Mouse (Mus musculus) C2C12 (cell line): ENCODE measurements around the gene Inpp5b. TPM values are rescaled to one million over a fixed set of nuclear protein-coding genes. Genes with fewer than 3 reads are reported as not detected.

Experiments
- H3K27me3 ChIP-seq: one replicate; pipeline ENCODE4 v1.6.1; 2011; ENCODE audit not compliant: control insufficient read depth, insufficient read depth, insufficient read length
- H3K36me3 ChIP-seq: one replicate; pipeline ENCODE4 v1.6.1; 2011; ENCODE audit not compliant: control insufficient read depth, insufficient read depth
- H3K4me3 ChIP-seq: one replicate; pipeline ENCODE4 v1.5.1; 2011; ENCODE audit warnings: mild to moderate bottlenecking, control low read depth; ENCODE audit not compliant: poor library complexity, insufficient read depth, severe bottlenecking
- H3K79me2 ChIP-seq: one replicate; pipeline ENCODE4 v1.6.1; 2011; ENCODE audit not compliant: control insufficient read depth, insufficient read depth
- H3K79me3 ChIP-seq: one replicate; pipeline ENCODE4 v1.6.1; 2011; ENCODE audit warnings: low read depth, control low read depth
- H3ac ChIP-seq: one replicate; pipeline ENCODE3; 2011; ENCODE audit warnings: low read depth; ENCODE audit not compliant: control insufficient read depth, insufficient read length
- CEBPB ChIP-seq: IDR thresholded peaks from one replicate; pipeline ENCODE4 v1.6.1; 2011; ENCODE audit warnings: low read depth, mild to moderate bottlenecking, control low read depth, moderate library complexity
- CTCF ChIP-seq: IDR thresholded peaks from one replicate; pipeline ENCODE4 v1.5.1; 2011; ENCODE audit not compliant: control insufficient read depth, insufficient read depth, insufficient read length
- FOSL1 ChIP-seq: IDR thresholded peaks from one replicate; pipeline ENCODE4 v1.8.0; 2011; ENCODE audit warnings: mild to moderate bottlenecking, low read length; ENCODE audit not compliant: poor library complexity, insufficient read depth, severe bottlenecking
- MAX ChIP-seq: IDR thresholded peaks from one replicate; pipeline ENCODE4 v1.6.1; 2011; ENCODE audit warnings: mild to moderate bottlenecking, control low read depth
- MYOD1 ChIP-seq: IDR thresholded peaks from one replicate; pipeline ENCODE4 v1.6.1; 2011; ENCODE audit warnings: low read depth; ENCODE audit not compliant: control insufficient read depth, insufficient read length
- MYOG ChIP-seq: IDR thresholded peaks from one replicate; pipeline ENCODE4 v1.6.1; 2011; ENCODE audit not compliant: control insufficient read depth, insufficient read length; ENCODE audit errors: extremely low read depth
- USF1 ChIP-seq: IDR thresholded peaks from one replicate; pipeline ENCODE4 v1.6.1; 2011; ENCODE audit warnings: low read depth, mild to moderate bottlenecking, control low read depth, moderate library complexity
- polyA plus RNA-seq: library from polyadenylated mRNA; unstranded; fragments of >200 nt; fragmentation: generic; extraction: Trizol; gene quantifications from one replicate; pipeline ENCODE4 v1.2.1, GENCODE M21; 2012; ENCODE audit warnings: missing spikeins

Gene Inpp5b
- polyA plus RNA-seq, 1 experiment, result 13.8 TPM

DNA sequence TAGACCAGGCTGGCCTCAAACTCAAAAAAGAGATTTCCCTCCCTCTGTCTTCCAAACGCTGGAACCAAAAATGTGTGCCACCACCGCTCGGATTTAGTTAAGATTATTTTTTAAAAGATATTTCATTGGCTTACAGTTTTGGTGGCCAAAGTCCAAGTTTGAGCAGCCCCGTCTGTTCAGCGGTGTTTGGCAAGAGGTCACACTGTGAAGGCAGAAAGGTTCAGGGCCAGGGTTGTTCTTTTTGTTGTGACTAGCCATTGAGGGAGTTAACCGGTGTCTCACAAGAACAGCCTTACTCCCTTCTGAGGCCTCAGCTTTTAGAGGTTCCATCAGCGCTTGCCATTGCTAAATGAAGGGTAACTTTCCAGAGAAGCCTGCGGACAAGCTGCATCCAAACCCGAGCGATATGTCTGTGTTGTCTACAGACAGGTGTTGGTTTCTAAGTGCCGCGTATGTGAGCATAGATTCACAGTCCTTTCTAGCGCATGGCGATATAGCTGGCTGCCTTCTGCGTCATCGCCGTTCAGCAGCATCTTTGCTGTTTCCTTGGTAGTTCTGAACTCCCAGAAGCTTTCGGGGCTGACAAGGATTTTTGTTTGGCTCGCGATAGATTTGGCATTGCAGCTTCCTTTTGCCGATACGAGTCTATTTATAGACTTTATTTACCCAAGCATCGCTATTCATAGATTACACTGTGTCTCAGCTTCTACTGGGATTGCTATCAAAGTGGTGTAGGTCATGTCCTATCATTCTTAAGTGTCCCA, 24.3 kb downstream of the Inpp5b start:
- H3K27me3 ChIP-seq, result no peaks in the 10 kb centered on the region
- H3K36me3 ChIP-seq, result no peaks in the 10 kb centered on the region
- peaks cover under 1% of the 10 kb centered on the region for H3K79me3 ChIP-seq
- peaks cover 12% of the 10 kb centered on the region for H3K79me2 ChIP-seq
- H3K4me3 ChIP-seq, result no peak overlapping the region
- no peak overlapping the region for H3ac ChIP-seq
- TF ChIP-seq CTCF (no peak), CEBPB (no peak), MYOG (no peak), FOSL1 (no peak), MYOD1 (no peak), USF1 (no peak), MAX (no peak)

GRCm38 (mm10) chr4:124766566-124766940, 24.9 kb downstream of the Inpp5b start:
- Histone ChIP-seq H3K36me3 (no peaks in the 10 kb centered on the region), H3K4me3 (no peak overlapping the region), H3ac (no peak overlapping the region), H3K27me3 (no peaks in the 10 kb centered on the region), H3K79me3 (no peaks in the 10 kb centered on the region), H3K79me2 (peaks cover 12% of the 10 kb centered on the region)
- TF ChIP-seq USF1 (no peak), FOSL1 (no peak), MAX (no peak), CEBPB (no peak), MYOD1 (no peak), MYOG (no peak), CTCF (no peak)

GRCm38 (mm10) chr4:124768963-124769591, 27.4 kb downstream of the Inpp5b start:
- Histone ChIP-seq H3K27me3 (no peaks in the 10 kb centered on the region), H3K36me3 (no peaks in the 10 kb centered on the region), H3K79me2 (peaks cover 12% of the 10 kb centered on the region), H3ac (no peak overlapping the region), H3K79me3 (no peaks in the 10 kb centered on the region), H3K4me3 (no peak overlapping the region)
- no peak for TF ChIP-seq MAX

- Histone ChIP-seq H3K27me3 (no peaks in the 10 kb centered on the region), H3ac (no peak overlapping the region)
- TF ChIP-seq MYOD1 (no peak), MYOG (no peak), FOSL1 (no peak), CEBPB (no peak), MAX (no peak), USF1 (no peak), CTCF (no peak)
Measured at GRCm38 (mm10) chr4:124770624-124771023, 29.0 kb downstream of the Inpp5b start.

DNA sequence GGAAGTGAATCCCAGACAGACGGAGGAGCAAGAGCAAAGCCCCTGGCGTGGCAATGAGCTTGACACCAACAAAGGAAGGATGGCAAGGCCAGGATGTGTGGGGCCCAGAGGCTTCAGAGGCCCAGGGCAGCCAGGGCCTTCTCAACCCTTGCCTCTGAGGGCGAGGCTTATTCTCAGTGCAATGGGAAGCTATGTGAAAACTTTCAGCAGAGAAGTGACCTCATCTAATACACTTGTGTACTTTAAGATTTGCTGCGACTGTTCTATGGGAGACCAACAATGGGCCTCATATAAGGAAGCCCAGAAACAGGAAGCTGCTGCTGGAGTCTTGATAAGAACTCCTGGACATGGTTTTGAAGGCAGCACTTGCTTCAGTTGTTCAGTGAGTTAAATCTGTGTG, 30.5 kb downstream of the Inpp5b start:
- no peaks in the 10 kb centered on the region for H3K27me3 ChIP-seq
- no peak overlapping the region for H3K4me3 ChIP-seq
- no peaks in the 10 kb centered on the region for H3K36me3 ChIP-seq
- H3K79me2 ChIP-seq, result peaks cover 8% of the 10 kb centered on the region
- H3ac ChIP-seq, result no peak overlapping the region
- no peak for TF ChIP-seq MAX
- no peaks in the 10 kb centered on the region for H3K79me3 ChIP-seq

More at GRCm38 (mm10) chr4:124770624-124771023, 29.0 kb downstream of the Inpp5b start:
- Histone ChIP-seq H3K4me3 (no peak overlapping the region), H3K79me3 (no peaks in the 10 kb centered on the region), H3K36me3 (no peaks in the 10 kb centered on the region), H3K79me2 (peaks cover 12% of the 10 kb centered on the region)

GRCm38 (mm10) chr4:124773449-124773848, 31.8 kb downstream of the Inpp5b start:
- no peaks in the 10 kb centered on the region for H3K79me2 ChIP-seq
- H3K4me3 ChIP-seq, result no peak overlapping the region
- H3K36me3 ChIP-seq, result peaks cover 7% of the 10 kb centered on the region
- H3K79me3 ChIP-seq, result no peaks in the 10 kb centered on the region
- no peaks in the 10 kb centered on the region for H3K27me3 ChIP-seq
- H3ac ChIP-seq, result no peak overlapping the region
- TF ChIP-seq USF1, result no peak
- TF ChIP-seq MYOG, result no peak
- TF ChIP-seq MAX, result no peak
- no peak for TF ChIP-seq CTCF
- no peak for TF ChIP-seq FOSL1
- TF ChIP-seq MYOD1, result no peak
- no peak for TF ChIP-seq CEBPB
